ENCODE assay signal across 23 mouse cellular contexts in the genomic region with DNA sequence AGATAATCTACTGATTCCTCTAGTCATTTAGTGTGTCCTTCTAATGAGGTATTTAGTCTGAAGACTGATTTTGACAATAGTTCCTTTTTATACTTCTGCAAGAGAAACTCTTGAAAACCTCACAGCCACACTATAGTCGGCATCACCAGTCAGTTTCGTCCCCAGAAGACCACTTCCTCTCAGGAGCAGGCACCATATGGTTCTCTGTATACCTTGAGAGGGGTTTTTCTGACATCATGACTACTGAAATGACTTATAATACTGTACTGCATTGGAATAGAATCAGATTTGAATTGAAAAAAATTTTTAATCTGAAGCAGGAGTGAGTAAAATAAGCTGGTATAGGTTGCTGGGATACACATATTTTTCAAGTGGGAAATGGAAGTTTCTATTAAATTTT.
DNase-seq lines count a peak whose midpoint lies in the region; ATAC-seq and TF ChIP-seq lines count a peak whose summit lies in the region.
"Had no signal": no experiment of that assay in that cellular context is flagged by ENCODE, and none has a peak within 500 bp of the region (broad histone marks: within the 10 kb centered on the region; RNA-seq: fewer than 3 reads in every experiment).

No protein-coding gene starts in this region.

- H3K36me3 ChIP-seq in heart, embryonic 12.5 days = peaks cover 15% of the 10 kb centered on the region
- H3K36me3 ChIP-seq in midbrain, embryonic 16.5 days (ENCODE audit: control insufficient read depth, insufficient read depth, low read length) = peaks cover 2% of the 10 kb centered on the region; the same call in 1 of the 2 replicates
- no peaks in the 10 kb centered on the region; the same call in 1 of the 2 replicates for H3K36me3 ChIP-seq in midbrain, embryonic 15.5 days (replicated peaks)
- peaks cover 22 to 76% of the 10 kb centered on the region in 2 experiments for H3K36me3 ChIP-seq in CH12.LX (replicated peaks in 1 of 2; ENCODE audit: control insufficient read depth in 1 of 2, insufficient read depth in 1 of 2, low read length in 1 of 2)
- peaks cover 26% of the 10 kb centered on the region for H3K36me3 ChIP-seq in kidney, embryonic 15.5 days
- H3K36me3 ChIP-seq in hindbrain, postnatal 0 days (ENCODE audit: insufficient read depth, low read length) = peaks cover 6% of the 10 kb centered on the region

- in situ Hi-C loops in CH12.LX (cut with MboI; ENCODE audit: low pct_ligation_motif_present, low pct_unique_long_range_greater_than_20kb, low sequenced_read_pairs) = no loop called here

- H3K4me2 ChIP-seq in heart, embryonic 12.5 days = no peak overlapping the region
- H3K4me2 ChIP-seq in midbrain, embryonic 16.5 days (ENCODE audit: low read length) = no peak overlapping the region
- no peak overlapping the region for H3K4me2 ChIP-seq in midbrain, embryonic 15.5 days
- no peak overlapping the region for H3K4me2 ChIP-seq in CH12.LX (ENCODE audit: insufficient read depth, low read depth, poor library complexity, severe bottlenecking)
- H3K4me2 ChIP-seq in kidney, embryonic 15.5 days = no peak overlapping the region
- H3K4me2 ChIP-seq in hindbrain, postnatal 0 days (ENCODE audit: low read depth, low read length) = no peak overlapping the region
- H3K4me2 ChIP-seq: embryonic facial prominence, embryonic 12.5 days; forebrain, embryonic 13.5 days; forebrain, embryonic 15.5 days had no signal

- no peaks in the 10 kb centered on the region for H3K27me3 ChIP-seq in heart, embryonic 12.5 days (replicated peaks)
- H3K27me3 ChIP-seq in midbrain, embryonic 16.5 days (ENCODE audit: control insufficient read depth, insufficient read depth, low read depth, low read length) = no peaks in the 10 kb centered on the region
- H3K27me3 ChIP-seq in midbrain, embryonic 15.5 days (replicated peaks) = no peaks in the 10 kb centered on the region
- no peaks in the 10 kb centered on the region for H3K27me3 ChIP-seq in CH12.LX (replicated peaks)
- no peaks in the 10 kb centered on the region for H3K27me3 ChIP-seq in kidney, embryonic 15.5 days
- H3K27me3 ChIP-seq in hindbrain, postnatal 0 days (ENCODE audit: insufficient read depth, low read length) = no peaks in the 10 kb centered on the region
- H3K27me3 ChIP-seq: embryonic facial prominence, embryonic 12.5 days; forebrain, embryonic 13.5 days; forebrain, embryonic 15.5 days had no signal

- DNase-seq in heart, adult 11 months = peak; percentile 9
- peak; percentile 27 for DNase-seq in A20 (ENCODE audit: low read depth, low spot score)
- DNase-seq in CH12.LX (ENCODE audit: extremely low read depth) = peak; percentile 59
- no peak for DNase-seq in hindbrain, postnatal 0 days (ENCODE audit: low spot score)
- DNase-seq: adrenal gland, adult 2 months; adrenal gland, postnatal 10 days; adrenal gland, postnatal 25 days; B cell, adult 2 months; cerebellum, adult 11 months; cerebellum, adult 2 months; cerebellum, adult 9-10 months; cerebellum, postnatal 10 days; cerebellum, postnatal 25 days; forebrain, postnatal 0 days had no signal

- ATAC-seq in heart, embryonic 12.5 days (ENCODE audit: insufficient number of reproducible peaks, low FRiP score) = no peak
- no peak for ATAC-seq in midbrain, embryonic 16.5 days
- ATAC-seq in midbrain, embryonic 15.5 days (replicated peaks) = no peak
- no peak for ATAC-seq in kidney, embryonic 15.5 days (replicated peaks; ENCODE audit: low FRiP score)
- ATAC-seq in hindbrain, postnatal 0 days = no peak
- ATAC-seq: CD4-positive, CD25-positive, alpha-beta regulatory T cell, adult 4 months; forebrain, embryonic 13.5 days; forebrain, embryonic 15.5 days; forebrain, postnatal 0 days had no signal

- 64% methylated on average over 2 of the region's 2 CpGs for WGBS in heart, embryonic 12.5 days
- 28% methylated on average over 2 of the region's 2 CpGs for WGBS in midbrain, embryonic 16.5 days
- 29% methylated on average over 2 of the region's 2 CpGs for WGBS in midbrain, embryonic 15.5 days
- WGBS in kidney, embryonic 15.5 days = 86% methylated on average over 2 of the region's 2 CpGs
- WGBS in hindbrain, postnatal 0 days = 73% methylated on average over 2 of the region's 2 CpGs

- no peaks in the 10 kb centered on the region for H3K4me1 ChIP-seq in heart, embryonic 12.5 days (replicated peaks)
- H3K4me1 ChIP-seq in midbrain, embryonic 16.5 days (ENCODE audit: control insufficient read depth, insufficient read depth, low read length) = peaks cover 5% of the 10 kb centered on the region; the same call in 1 of the 2 replicates
- H3K4me1 ChIP-seq in midbrain, embryonic 15.5 days = no peaks in the 10 kb centered on the region
- peaks cover 0 to 16% of the 10 kb centered on the region in 2 experiments; a peak in 2 of 4 replicates for H3K4me1 ChIP-seq in CH12.LX (ENCODE audit: control insufficient read depth in 1 of 2, insufficient read depth in 2 of 2)
- H3K4me1 ChIP-seq in kidney, embryonic 15.5 days = no peaks in the 10 kb centered on the region
- no peaks in the 10 kb centered on the region for H3K4me1 ChIP-seq in hindbrain, postnatal 0 days (ENCODE audit: insufficient read depth, low read length)
- H3K4me1 ChIP-seq: embryonic facial prominence, embryonic 10.5 days; embryonic facial prominence, embryonic 12.5 days; forebrain, embryonic 13.5 days; forebrain, embryonic 15.5 days had no signal

- TF ChIP-seq EP300 in CH12.LX (IDR thresholded peaks at IDR 0.05; ENCODE audit: low read length) = peak; percentile 79

- H3K9me3 ChIP-seq in heart, embryonic 12.5 days (replicated peaks) = no peaks in the 10 kb centered on the region
- H3K9me3 ChIP-seq in midbrain, embryonic 16.5 days (replicated peaks; ENCODE audit: control insufficient read depth, low read length, poor library complexity, severe bottlenecking) = no peaks in the 10 kb centered on the region
- no peaks in the 10 kb centered on the region for H3K9me3 ChIP-seq in midbrain, embryonic 15.5 days
- H3K9me3 ChIP-seq in CH12.LX (replicated peaks; ENCODE audit: low read length) = no peaks in the 10 kb centered on the region
- no peaks in the 10 kb centered on the region for H3K9me3 ChIP-seq in kidney, embryonic 15.5 days (replicated peaks)
- H3K9me3 ChIP-seq in hindbrain, postnatal 0 days (ENCODE audit: low read length) = no peaks in the 10 kb centered on the region
- H3K9me3 ChIP-seq: embryonic facial prominence, embryonic 10.5 days; embryonic facial prominence, embryonic 12.5 days; forebrain, embryonic 13.5 days; forebrain, embryonic 15.5 days had no signal

- H3K79me2 ChIP-seq in CH12.LX (replicated peaks; ENCODE audit: control insufficient read depth, extremely low read depth, insufficient read depth, poor library complexity, severe bottlenecking) = no peaks in the 10 kb centered on the region

- H3K27ac ChIP-seq in heart, embryonic 12.5 days (ENCODE audit: poor library complexity, severe bottlenecking) = no peak overlapping the region
- H3K27ac ChIP-seq in midbrain, embryonic 16.5 days (ENCODE audit: low read length) = peak overlapping the region; percentile 47; the same call in 1 of the 2 replicates
- H3K27ac ChIP-seq in midbrain, embryonic 15.5 days = no peak overlapping the region
- H3K27ac ChIP-seq in CH12.LX (ENCODE audit: insufficient read depth, low read depth) = no peak overlapping the region
- H3K27ac ChIP-seq in kidney, embryonic 15.5 days = no peak overlapping the region
- H3K27ac ChIP-seq in hindbrain, postnatal 0 days = no peak overlapping the region
- H3K27ac ChIP-seq: embryonic facial prominence, embryonic 10.5 days; embryonic facial prominence, embryonic 12.5 days; forebrain, embryonic 13.5 days; forebrain, embryonic 15.5 days had no signal

- dilution Hi-C loops in CH12.LX (cut with MboI; ENCODE audit: extremely low pct_ligation_motif_present, extremely low pct_unique_long_range_greater_than_20kb, low sequenced_read_pairs) = no loop called here

- no peak overlapping the region for H3K4me3 ChIP-seq in heart, embryonic 12.5 days
- H3K4me3 ChIP-seq in midbrain, embryonic 16.5 days (ENCODE audit: low read depth, low read length) = no peak overlapping the region
- H3K4me3 ChIP-seq in midbrain, embryonic 15.5 days = no peak overlapping the region
- no peak overlapping the region for H3K4me3 ChIP-seq in CH12.LX (replicated peaks in 1 of 3; ENCODE audit: low read depth in 2 of 3, low read length in 2 of 3, poor library complexity in 1 of 3)
- no peak overlapping the region for H3K4me3 ChIP-seq in kidney, embryonic 15.5 days (replicated peaks)
- no peak overlapping the region for H3K4me3 ChIP-seq in hindbrain, postnatal 0 days (ENCODE audit: low read length)
- H3K4me3 ChIP-seq: embryonic facial prominence, embryonic 10.5 days; embryonic facial prominence, embryonic 12.5 days; forebrain, embryonic 13.5 days; forebrain, embryonic 15.5 days had no signal

- TF ChIP-seq POLR2A in CH12.LX (IDR thresholded peaks at IDR 0.05; ENCODE audit: low read depth, low read length) = no peak

- TF ChIP-seq CTCF in CH12.LX (conservative IDR thresholded peaks at IDR 0.05 in 1 of 2, IDR thresholded peaks at IDR 0.05 in 1 of 2; ENCODE audit: low read depth in 2 of 2, low read length in 2 of 2) = no peak
- no peak for TF ChIP-seq CTCF in hindbrain, postnatal 0 days (IDR thresholded peaks at IDR 0.05; ENCODE audit: low read depth)

- no peak overlapping the region for H3K9ac ChIP-seq in heart, embryonic 12.5 days
- H3K9ac ChIP-seq in midbrain, embryonic 16.5 days (ENCODE audit: low read depth, low read length) = no peak overlapping the region
- no peak overlapping the region for H3K9ac ChIP-seq in midbrain, embryonic 15.5 days
- H3K9ac ChIP-seq in CH12.LX (ENCODE audit: insufficient read depth, low read depth) = no peak overlapping the region
- H3K9ac ChIP-seq in kidney, embryonic 15.5 days = no peak overlapping the region
- no peak overlapping the region for H3K9ac ChIP-seq in hindbrain, postnatal 0 days (replicated peaks; ENCODE audit: low read length)
- H3K9ac ChIP-seq: embryonic facial prominence, embryonic 12.5 days; forebrain, embryonic 13.5 days; forebrain, embryonic 15.5 days; forebrain, postnatal 0 days had no signal

- TF ChIP-seq RAD21 in CH12.LX (IDR thresholded peaks at IDR 0.05; ENCODE audit: low read depth, low read length) = no peak

TF ChIP-seq in CH12.LX, 34 proteins besides CTCF, POLR2A, EP300 and RAD21:
- TF ChIP-seq IRF4 (IDR thresholded peaks at IDR 0.05; ENCODE audit: low read depth, low read length) (peak; percentile 87), ETS1 (conservative IDR thresholded peaks at IDR 0.05; ENCODE audit: low read depth, low read length) (peak; percentile 46; the same call in 1 of the 2 replicates), BHLHE40 (IDR thresholded peaks at IDR 0.05; ENCODE audit: low read depth, low read length) (0 out of 2 replicates have a peak, but pooled peaks have one; percentile 11), JUN (IDR thresholded peaks at IDR 0.05; ENCODE audit: insufficient read depth, low read depth, low read length) (peak; percentile 75), UBTF (IDR thresholded peaks at IDR 0.05; ENCODE audit: low read depth, low read length) (no peak), JUND (conservative IDR thresholded peaks at IDR 0.05; ENCODE audit: low read depth, low read length) (peak; percentile 78), USF1 (IDR thresholded peaks at IDR 0.05; ENCODE audit: low read depth, low read length) (no peak)
